Mouse (Mus musculus): ENCODE data around the gene Eya2.
"Not testable (repeated sequence)": the region's sequence is repeated elsewhere in the genome, so short reads cannot be mapped to it uniquely, and the experiment has no call there.

The Eya2 gene

GRCm38 (mm10) chr2:165594907-165595675, at the start of gene Eya2:
Gene Eya2 (plus strand): TSS chr2:165595032.
- DNase-seq: no peak

GRCm38 (mm10) chr2:165545687-165546086, 49.1 kb upstream of the Eya2 start:
- DNase-seq: no peak

- no peak for DNase-seq
Observed at GRCm38 (mm10) chr2:165546341-165546740, 48.5 kb upstream of the Eya2 start.

GRCm38 (mm10) chr2:165547410-165547809, 47.4 kb upstream of the Eya2 start:
- peak; percentile 21 for DNase-seq

- DNase-seq: no peak
Observed at GRCm38 (mm10) chr2:165548627-165549026, 46.2 kb upstream of the Eya2 start.

- not testable (repeated sequence) for DNase-seq
Observed at GRCm38 (mm10) chr2:165550410-165550809, 44.4 kb upstream of the Eya2 start.

GRCm38 (mm10) chr2:165554066-165554465, 40.8 kb upstream of the Eya2 start:
- no peak for DNase-seq

GRCm38 (mm10) chr2:165557278-165557677, 37.6 kb upstream of the Eya2 start:
- DNase-seq: no peak

GRCm38 (mm10) chr2:165558916-165559315, 35.9 kb upstream of the Eya2 start:
- DNase-seq: no peak

GRCm38 (mm10) chr2:165559506-165560235, 35.2 kb upstream of the Eya2 start:
- no peak for DNase-seq

GRCm38 (mm10) chr2:165561861-165562260, 33.0 kb upstream of the Eya2 start:
- no peak for DNase-seq

GRCm38 (mm10) chr2:165563298-165564058, 31.4 kb upstream of the Eya2 start:
- no peak for DNase-seq

- DNase-seq: no peak
Observed at GRCm38 (mm10) chr2:165564101-165564500, 30.7 kb upstream of the Eya2 start.

GRCm38 (mm10) chr2:165564620-165565019, 30.2 kb upstream of the Eya2 start:
- DNase-seq: no peak

- no peak for DNase-seq
Observed at GRCm38 (mm10) chr2:165566898-165567297, 27.9 kb upstream of the Eya2 start.

GRCm38 (mm10) chr2:165567820-165568219, 27.0 kb upstream of the Eya2 start:
- DNase-seq: no peak

GRCm38 (mm10) chr2:165568911-165569310, 25.9 kb upstream of the Eya2 start:
- no peak for DNase-seq

- no peak for DNase-seq
Observed at GRCm38 (mm10) chr2:165571216-165571778, 23.5 kb upstream of the Eya2 start.

GRCm38 (mm10) chr2:165583044-165583443, 11.8 kb upstream of the Eya2 start:
- no peak for DNase-seq

- DNase-seq: no peak
Observed at GRCm38 (mm10) chr2:165583518-165583917, 11.3 kb upstream of the Eya2 start.

- no peak for DNase-seq
Observed at GRCm38 (mm10) chr2:165584563-165584962, 10.3 kb upstream of the Eya2 start.

GRCm38 (mm10) chr2:165590742-165591141, 4.1 kb upstream of the Eya2 start:
- no peak for DNase-seq

GRCm38 (mm10) chr2:165593763-165594162, 1.1 kb upstream of the Eya2 start:
- DNase-seq: no peak

All from right cerebral cortex, adult 18-20 months (tissue).